Comparison of ENCODE assay signal across 7 mouse cellular contexts in the genomic region with DNA sequence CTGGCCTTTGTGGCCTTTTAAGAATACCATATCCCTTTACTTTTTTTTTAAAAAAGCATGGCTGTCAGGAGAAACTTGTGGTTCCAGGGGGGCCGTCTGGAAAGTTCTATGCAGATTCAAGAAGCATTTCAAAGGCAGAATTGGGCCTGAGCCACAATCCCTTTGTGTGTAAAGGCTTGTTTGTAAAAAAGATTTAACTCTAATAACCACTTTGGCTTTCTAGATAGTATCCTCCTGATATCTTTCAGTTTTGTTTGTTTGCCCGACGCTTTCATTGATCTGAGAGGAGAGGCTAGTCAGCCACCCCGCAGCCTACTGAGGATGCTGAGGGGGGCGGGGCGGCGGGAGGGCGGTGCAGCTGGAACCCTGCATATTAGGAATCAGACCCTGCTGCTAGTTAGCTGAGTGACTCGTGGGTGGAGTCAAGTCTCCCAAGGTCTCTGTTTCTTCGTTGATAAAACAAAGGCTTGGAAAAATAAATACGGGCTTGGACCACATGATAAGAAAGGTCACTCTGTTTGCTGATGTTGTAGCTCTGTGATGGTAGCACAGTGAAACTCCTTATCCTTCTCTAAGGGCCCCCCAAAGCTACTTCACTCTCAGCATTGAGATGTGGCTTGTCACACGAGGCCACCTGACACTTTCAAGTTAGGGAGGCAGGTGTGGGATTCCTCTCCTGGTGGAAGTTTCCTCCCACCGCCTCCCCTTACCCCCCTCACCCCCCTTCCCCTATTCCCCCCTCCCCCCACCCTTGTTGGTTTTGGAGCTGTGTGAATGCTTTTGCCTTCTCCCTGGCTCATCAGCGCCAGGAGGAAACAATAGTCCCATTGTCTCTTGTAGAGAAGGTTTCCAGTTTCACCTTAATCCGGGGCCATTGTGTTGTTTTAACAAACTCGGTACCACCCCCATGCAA.
DNase-seq lines count a peak whose midpoint lies in the region; ATAC-seq and TF ChIP-seq lines count a peak whose summit lies in the region.

No protein-coding gene starts in this region.

- ATAC-seq in forebrain, embryonic 16.5 days = peak; percentile 90
- ATAC-seq in limb, embryonic 14.5 days (ENCODE audit: low FRiP score, low read depth) = peak; percentile 53; the same call in 1 of the 2 replicates
- ATAC-seq in neural tube, embryonic 14.5 days (ENCODE audit: low read depth) = peak; percentile 86; the same call in 1 of the 2 replicates

- WGBS in forebrain, embryonic 16.5 days = 1% methylated on average over 16 of the region's 16 CpGs
- 4% methylated on average over 16 of the region's 16 CpGs for WGBS in limb, embryonic 14.5 days
- WGBS in neural tube, embryonic 14.5 days = 2% methylated on average over 16 of the region's 16 CpGs

- peak overlapping the region; percentile 42 for H3K27ac ChIP-seq in forebrain, embryonic 16.5 days (ENCODE audit: low read length)
- H3K27ac ChIP-seq in limb, embryonic 14.5 days (replicated peaks; ENCODE audit: low read depth, low read length) = 0 out of 2 replicates have a peak overlapping the region, but pooled peaks have one; percentile 26
- H3K27ac ChIP-seq in neural tube, embryonic 14.5 days (ENCODE audit: low read depth, low read length) = 0 out of 2 replicates have a peak overlapping the region, but pooled peaks have one; percentile 7

- TF ChIP-seq POLR2A in limb, embryonic 14.5 days (IDR thresholded peaks at IDR 0.05; ENCODE audit: borderline replicate concordance, extremely low read depth, insufficient read depth, insufficient read length) = no peak

- H3K36me3 ChIP-seq in forebrain, embryonic 16.5 days (ENCODE audit: control insufficient read depth, insufficient read depth) = no peaks in the 10 kb centered on the region
- no peaks in the 10 kb centered on the region for H3K36me3 ChIP-seq in limb, embryonic 14.5 days (ENCODE audit: control insufficient read depth, insufficient read depth, low read length)
- H3K36me3 ChIP-seq in neural tube, embryonic 14.5 days (ENCODE audit: control insufficient read depth, insufficient read depth, low read length) = no peaks in the 10 kb centered on the region

- no peaks in the 10 kb centered on the region for H3K27me3 ChIP-seq in forebrain, embryonic 16.5 days (replicated peaks; ENCODE audit: control insufficient read depth, insufficient read depth, low read length)
- no peaks in the 10 kb centered on the region for H3K27me3 ChIP-seq in limb, embryonic 14.5 days (ENCODE audit: control insufficient read depth, insufficient read depth, low read length)
- H3K27me3 ChIP-seq in neural tube, embryonic 14.5 days (ENCODE audit: control insufficient read depth, insufficient read depth, low read length) = no peaks in the 10 kb centered on the region

- peak overlapping the region; percentile 43 for H3K4me2 ChIP-seq in forebrain, embryonic 16.5 days (ENCODE audit: low read length)
- H3K4me2 ChIP-seq in limb, embryonic 14.5 days (replicated peaks; ENCODE audit: low read depth, low read length, severe bottlenecking) = peak overlapping the region; percentile 33
- H3K4me2 ChIP-seq in neural tube, embryonic 14.5 days (ENCODE audit: low read depth, low read length) = peak overlapping the region; percentile 32

- no peaks in the 10 kb centered on the region for H3K9me3 ChIP-seq in forebrain, embryonic 16.5 days (ENCODE audit: control insufficient read depth, low read length)
- no peaks in the 10 kb centered on the region for H3K9me3 ChIP-seq in limb, embryonic 14.5 days (ENCODE audit: control insufficient read depth, low read length)
- H3K9me3 ChIP-seq in neural tube, embryonic 14.5 days (ENCODE audit: control insufficient read depth, low read length) = no peaks in the 10 kb centered on the region

- peak; percentile 89 for DNase-seq in ES-CJ7 (ENCODE audit: low read depth, low spot score)
- DNase-seq in WW6 (ENCODE audit: low read depth, low spot score) = peak; percentile 54
- peak; percentile 60 for DNase-seq in limb, embryonic 14.5 days (ENCODE audit: low spot score)
- DNase-seq in cerebellum, adult 11-12 months = no peak
- no peak for DNase-seq in cerebellum, postnatal 14 days

- H3K4me1 ChIP-seq in forebrain, embryonic 16.5 days (replicated peaks; ENCODE audit: control insufficient read depth, insufficient read depth, low read length) = peaks cover 14% of the 10 kb centered on the region
- H3K4me1 ChIP-seq in limb, embryonic 14.5 days (ENCODE audit: control insufficient read depth, insufficient read depth, low read length) = peaks cover 35% of the 10 kb centered on the region
- peaks cover 6% of the 10 kb centered on the region; the same call in 1 of the 2 replicates for H3K4me1 ChIP-seq in neural tube, embryonic 14.5 days (ENCODE audit: control insufficient read depth, insufficient read depth, low read length)

- H3K4me3 ChIP-seq in forebrain, embryonic 16.5 days (replicated peaks; ENCODE audit: low read length) = peak overlapping the region; percentile 13
- H3K4me3 ChIP-seq in limb, embryonic 14.5 days (replicated peaks; ENCODE audit: low read length) = no peak overlapping the region
- no peak overlapping the region for H3K4me3 ChIP-seq in neural tube, embryonic 14.5 days (ENCODE audit: low read depth, low read length)

- peak overlapping the region; percentile 41 for H3K9ac ChIP-seq in forebrain, embryonic 16.5 days (replicated peaks; ENCODE audit: low read depth, low read length)
- H3K9ac ChIP-seq in limb, embryonic 14.5 days (ENCODE audit: low read depth, low read length, severe bottlenecking) = no peak overlapping the region
- H3K9ac ChIP-seq in neural tube, embryonic 14.5 days (replicated peaks; ENCODE audit: low read depth, low read length) = peak overlapping the region; percentile 9; the same call in 1 of the 2 replicates

Comparison
In these comparisons a context has a peak if more than half of its experiments do, and no peak if none do; other contexts are left out.
1. DNase-seq: peak in ES-CJ7 (single experiment), WW6 (single experiment) and limb, embryonic 14.5 days (single experiment); none in cerebellum, adult 11-12 months (single experiment) and cerebellum, postnatal 14 days (0 of 2).
2. Peak in every context shown above with its lines, with median percentiles within 50 percentile points of each other: ATAC-seq, H3K27ac ChIP-seq and H3K4me2 ChIP-seq.